In the genomic region with DNA sequence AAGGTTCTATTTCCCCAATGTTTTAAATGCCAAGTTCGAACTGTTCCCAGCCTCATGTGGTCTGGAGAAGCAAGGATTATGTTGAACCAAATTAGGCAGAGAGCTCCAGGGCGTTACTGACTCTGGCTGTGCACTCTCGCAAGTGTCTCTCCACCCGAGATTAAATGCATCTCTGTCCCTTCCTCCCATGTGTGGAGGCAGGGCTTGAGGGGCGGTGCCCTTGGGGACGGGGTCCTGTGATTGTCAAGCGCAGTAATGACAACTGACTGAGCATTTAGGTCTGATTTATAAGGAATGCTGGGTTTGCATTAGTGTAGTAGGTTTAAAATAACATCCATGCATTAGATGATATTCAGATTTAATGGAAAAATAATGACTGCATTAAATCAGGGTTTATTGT, we compare ENCODE assay signal across 14 mouse cellular contexts.
"Had no signal": no experiment of that assay in that cellular context is flagged by ENCODE, and none has a peak within 500 bp of the region (broad histone marks: within the 10 kb centered on the region; RNA-seq: fewer than 3 reads in every experiment).

No protein-coding gene starts in this region.

- H3K4me3 ChIP-seq: layer of hippocampus, adult 2 months; limb, embryonic 13.5 days; midbrain, embryonic 12.5 days had no signal

- H3K27me3 ChIP-seq: limb, embryonic 13.5 days; midbrain, embryonic 12.5 days had no signal

- ATAC-seq: midbrain, embryonic 16.5 days had no signal

- H3K4me1 ChIP-seq: limb, embryonic 13.5 days had no signal

- H3K4me2 ChIP-seq: limb, embryonic 13.5 days; midbrain, embryonic 12.5 days had no signal

- DNase-seq: kidney, adult 9 months; kidney, postnatal 36 days; left cerebral cortex, postnatal 4 days; lung, adult 18-20 months; right cerebral cortex, adult 18-20 months; right cerebral cortex, postnatal 25 days; thymus, adult 18-20 months; thymus, postnatal 14 days had no signal

- H3K27ac ChIP-seq: kidney, postnatal 0 days; layer of hippocampus, adult 2 months; limb, embryonic 13.5 days; liver, embryonic 14.5 days; midbrain, embryonic 12.5 days had no signal

- H3K36me3 ChIP-seq: limb, embryonic 13.5 days; midbrain, embryonic 12.5 days had no signal

- H3K9me3 ChIP-seq: limb, embryonic 13.5 days; midbrain, embryonic 12.5 days had no signal

- H3K9ac ChIP-seq: limb, embryonic 13.5 days; liver, embryonic 14.5 days; midbrain, embryonic 12.5 days had no signal
